Mouse (Mus musculus): ENCODE measurements around the gene Ocel1.
A peak's percentile ranks its signal among the peaks of the same experiment; 100 is the strongest.
"Not testable (repeated sequence)": the region's sequence is repeated elsewhere in the genome, so short reads cannot be mapped to it uniquely, and the experiment has no call there.

The Ocel1 gene

DNA sequence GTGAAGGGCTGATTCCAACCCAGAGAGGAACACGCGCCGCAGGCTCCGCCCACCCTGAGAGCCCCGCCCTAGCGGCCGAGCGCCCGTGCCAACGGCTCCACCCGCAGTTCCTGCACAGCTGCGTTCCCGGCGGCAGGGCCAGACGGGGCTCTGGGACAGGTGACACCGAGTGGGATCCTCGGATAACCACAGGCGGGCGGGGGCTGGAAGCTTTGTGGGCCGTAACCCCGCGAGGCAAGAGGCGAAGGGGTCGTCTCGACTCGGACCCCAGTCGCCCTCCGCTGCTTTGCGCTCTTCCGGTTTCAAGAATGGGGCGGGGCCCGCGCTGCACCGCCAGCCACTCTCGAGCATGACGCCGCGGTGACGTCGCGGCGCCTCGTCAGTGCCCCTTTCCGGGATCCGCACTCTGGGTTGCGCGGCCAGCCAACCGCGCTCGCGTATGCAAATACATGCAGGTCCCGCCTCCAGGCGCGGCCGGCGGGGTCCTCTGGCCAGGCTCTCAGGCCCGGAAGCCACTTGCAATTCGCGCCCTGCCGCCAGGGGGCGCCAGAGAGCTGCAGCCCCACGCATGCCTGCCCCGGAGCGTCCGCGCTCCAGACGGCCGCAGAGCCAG is at the start of gene Ocel1:
Gene Ocel1, plus strand, starts transcription at position 63 of the 613 bp plus-strand sequence.
- DNase-seq (ENCODE audit: low read depth): peak; percentile 99

DNA sequence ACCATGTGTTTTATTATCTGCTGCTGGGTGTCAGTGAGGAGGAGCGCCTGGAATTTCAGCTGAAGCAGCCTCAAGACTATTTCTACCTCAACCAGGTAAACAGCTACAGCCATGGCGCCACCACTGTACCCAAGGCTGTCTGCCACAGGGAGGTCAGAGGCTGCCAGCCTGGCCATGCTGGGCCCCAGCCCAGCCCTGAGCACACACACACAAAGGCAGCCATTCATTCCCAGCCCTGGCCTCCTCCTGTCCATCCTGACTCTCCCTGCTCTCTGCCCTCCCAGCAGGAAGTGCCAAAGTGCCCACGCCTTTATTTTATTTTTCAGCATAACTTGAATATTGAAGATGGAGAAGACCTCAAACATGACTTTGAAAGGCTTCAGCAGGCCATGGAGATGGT is 48.2 kb upstream of the Ocel1 start:
- no peak for DNase-seq (ENCODE audit: low read depth)

DNA sequence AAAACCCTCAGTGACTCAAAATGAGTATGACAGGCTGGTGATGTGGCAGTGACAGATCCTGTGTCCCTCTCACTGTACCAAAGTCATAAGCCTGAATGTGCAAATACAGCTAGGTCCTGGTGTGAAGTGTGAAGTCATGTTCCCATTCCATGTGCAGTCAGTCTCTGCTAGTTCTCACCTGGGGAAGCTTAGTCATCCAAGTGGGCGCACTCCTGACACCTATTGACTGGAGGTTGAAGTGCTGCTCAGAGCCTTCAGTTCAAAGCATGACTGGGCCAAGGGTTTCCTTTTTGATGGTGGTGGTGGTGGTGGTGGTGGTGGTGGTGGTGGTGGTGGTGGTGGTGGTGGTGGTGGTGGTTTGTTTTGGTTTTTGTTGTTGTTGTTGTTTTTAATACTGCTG is 46.2 kb upstream of the Ocel1 start:
- peak; percentile 56 for DNase-seq (ENCODE audit: low read depth)

DNA sequence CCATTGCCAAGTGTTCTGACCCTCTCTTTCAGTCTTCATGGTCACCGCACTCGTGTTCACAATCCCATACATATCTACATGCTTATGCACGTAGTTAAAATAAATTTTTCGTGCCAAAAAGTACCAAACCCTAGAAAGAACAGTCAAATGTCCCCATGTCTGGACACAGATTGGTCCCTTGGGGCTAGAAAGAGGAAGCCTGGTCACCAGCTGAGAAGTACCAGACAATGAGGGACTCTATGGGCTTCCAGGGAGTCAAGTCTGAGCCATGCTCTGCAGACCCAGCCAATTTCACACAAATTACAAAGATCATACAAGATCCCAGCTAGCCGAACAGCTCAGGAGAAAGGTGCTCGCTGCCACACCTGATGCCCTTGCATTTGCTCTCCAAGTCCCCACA is 33.3 kb upstream of the Ocel1 start:
- not testable (repeated sequence) for DNase-seq (ENCODE audit: low read depth)

DNA sequence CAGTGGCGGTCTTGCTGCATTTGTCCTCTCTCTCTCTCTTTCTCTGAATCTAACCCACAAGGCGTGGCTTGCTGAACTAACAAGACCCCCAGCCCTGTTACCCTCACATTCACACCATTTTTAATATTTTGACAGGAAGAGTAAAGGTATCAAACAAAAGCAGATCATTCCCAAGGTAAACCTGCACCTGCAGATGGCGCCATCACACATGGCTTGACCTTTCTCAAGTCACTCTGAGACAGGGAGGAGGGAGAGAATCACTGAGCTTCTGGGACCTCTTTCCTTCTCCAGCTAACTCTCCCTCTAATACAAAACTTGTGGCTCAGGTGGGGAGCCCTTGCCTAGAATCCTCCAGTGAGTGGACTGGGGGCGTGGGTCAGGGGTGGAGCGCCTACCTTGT is 30.5 kb upstream of the Ocel1 start:
- peak; percentile 75 for DNase-seq (ENCODE audit: low read depth)

DNA sequence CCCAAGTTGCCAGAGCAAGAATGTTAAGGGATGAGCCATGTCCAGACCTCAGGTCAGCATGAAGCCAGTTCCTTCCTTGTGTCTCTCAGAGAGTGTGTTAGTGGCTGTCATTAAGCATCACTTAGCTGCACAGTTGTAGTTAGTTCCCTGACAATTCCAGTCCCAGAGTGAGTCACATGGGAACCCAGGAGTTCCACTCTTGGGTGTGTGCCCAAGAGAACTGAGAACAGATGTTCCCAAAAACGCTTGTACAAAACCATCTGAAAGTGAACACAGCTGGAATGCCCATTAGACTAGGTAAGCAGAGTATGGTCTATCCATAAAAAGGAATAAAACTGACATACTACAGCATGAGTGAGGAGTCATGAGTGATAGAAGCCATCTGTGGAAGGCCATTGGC is 24.5 kb upstream of the Ocel1 start:
- DNase-seq (ENCODE audit: low read depth): peak; percentile 65

DNA sequence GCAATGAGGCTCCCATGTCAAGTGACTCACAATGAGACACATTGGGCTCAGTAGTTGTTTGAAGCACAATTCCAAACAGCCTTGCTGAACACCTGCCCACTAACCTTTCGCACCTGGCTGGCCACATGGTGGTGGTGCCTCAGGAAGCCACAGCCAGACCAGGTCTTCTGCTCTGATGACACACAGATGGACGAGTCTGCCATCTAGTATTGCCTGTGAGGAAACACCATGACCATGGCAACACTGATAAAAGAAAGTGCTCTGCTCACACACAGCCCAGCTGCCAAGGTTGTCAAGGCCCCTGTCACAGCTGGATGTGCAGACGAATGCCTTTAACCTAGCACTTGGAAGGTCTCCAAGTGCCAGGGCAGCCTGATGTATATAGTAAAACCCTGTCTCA is 20.0 kb upstream of the Ocel1 start:
- peak; percentile 34 for DNase-seq (ENCODE audit: low read depth)

DNA sequence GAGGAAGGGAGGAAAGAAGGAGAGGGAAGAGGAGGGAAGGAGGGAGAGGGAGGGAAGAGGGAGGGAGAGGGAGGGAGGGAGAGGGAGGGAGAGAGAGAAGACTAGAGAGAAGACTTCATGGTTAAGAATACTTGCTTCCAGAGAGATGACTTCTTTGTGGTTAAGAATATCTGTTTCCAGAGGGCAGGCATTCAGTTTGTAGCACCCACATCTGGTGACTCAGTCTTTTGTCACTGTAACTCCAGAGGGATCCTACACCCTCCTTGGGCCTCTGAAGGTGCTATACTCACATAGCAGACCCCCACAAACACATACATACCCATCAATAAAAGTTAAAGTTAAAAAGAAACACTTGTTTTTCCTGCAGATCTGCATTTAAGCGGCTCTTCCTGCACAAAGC is 19.6 kb upstream of the Ocel1 start:
- no peak for DNase-seq (ENCODE audit: low read depth)

DNA sequence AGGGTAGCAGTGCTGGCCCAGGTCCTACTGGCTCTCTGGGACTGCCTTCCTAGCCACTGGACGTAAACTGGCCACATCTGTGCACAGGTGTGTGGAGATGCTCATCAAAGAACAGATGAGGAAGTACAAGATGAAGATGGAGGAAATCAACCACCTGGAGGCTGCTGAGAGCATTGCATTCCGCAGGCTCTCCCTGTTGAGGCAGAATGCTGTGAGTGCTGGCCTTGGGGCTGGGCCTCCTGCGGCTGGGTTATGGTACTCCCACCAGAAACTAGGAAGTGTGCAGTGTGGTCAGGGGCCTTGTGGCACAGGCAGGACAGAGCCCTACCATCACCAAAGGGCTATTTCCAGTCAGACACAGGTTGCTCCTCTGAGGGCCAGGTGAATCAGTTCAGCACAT is 13.1 kb upstream of the Ocel1 start:
- DNase-seq (ENCODE audit: low read depth): no peak

DNA sequence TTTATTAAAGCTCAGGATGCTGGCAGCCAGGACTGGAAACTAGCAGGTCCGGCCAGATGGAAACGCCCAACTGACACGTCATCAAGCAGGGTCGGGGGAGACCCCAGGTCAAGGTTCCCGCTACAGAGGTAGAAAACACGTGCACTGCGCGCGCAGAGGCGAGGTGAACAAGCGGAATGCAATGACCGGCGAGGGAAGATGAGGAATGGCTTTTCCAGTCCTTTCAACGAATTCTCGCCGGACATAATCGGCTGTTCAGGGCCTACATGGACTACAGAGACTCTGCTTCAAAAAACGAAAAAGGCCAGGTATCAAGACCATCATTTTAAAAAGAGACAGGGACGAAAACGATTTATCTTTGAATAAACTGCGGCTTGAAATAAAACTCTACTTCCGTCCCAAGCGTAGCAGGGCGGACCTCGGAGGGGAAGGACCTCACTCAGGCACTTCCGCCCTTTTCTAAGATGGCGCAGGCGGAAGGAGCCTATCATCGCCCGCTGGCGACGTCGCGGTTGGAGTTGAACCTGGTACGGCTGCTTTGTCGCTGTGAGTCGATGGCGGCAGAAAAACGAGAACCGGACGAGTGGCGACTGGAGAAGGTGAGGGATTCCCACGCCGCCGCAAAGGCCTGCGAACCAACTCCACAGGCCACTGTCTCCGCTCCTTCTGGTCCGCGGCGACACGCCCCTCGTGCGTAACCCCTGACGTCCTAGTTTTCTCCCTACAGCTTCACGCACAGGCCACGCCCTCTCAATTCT is 4.1 kb upstream of the Ocel1 start, which contains the start of gene Use1:
Gene Use1, plus strand, starts transcription at position 78 of the 758 bp plus-strand sequence.
- peak; percentile 96 for DNase-seq (ENCODE audit: low read depth)

DNA sequence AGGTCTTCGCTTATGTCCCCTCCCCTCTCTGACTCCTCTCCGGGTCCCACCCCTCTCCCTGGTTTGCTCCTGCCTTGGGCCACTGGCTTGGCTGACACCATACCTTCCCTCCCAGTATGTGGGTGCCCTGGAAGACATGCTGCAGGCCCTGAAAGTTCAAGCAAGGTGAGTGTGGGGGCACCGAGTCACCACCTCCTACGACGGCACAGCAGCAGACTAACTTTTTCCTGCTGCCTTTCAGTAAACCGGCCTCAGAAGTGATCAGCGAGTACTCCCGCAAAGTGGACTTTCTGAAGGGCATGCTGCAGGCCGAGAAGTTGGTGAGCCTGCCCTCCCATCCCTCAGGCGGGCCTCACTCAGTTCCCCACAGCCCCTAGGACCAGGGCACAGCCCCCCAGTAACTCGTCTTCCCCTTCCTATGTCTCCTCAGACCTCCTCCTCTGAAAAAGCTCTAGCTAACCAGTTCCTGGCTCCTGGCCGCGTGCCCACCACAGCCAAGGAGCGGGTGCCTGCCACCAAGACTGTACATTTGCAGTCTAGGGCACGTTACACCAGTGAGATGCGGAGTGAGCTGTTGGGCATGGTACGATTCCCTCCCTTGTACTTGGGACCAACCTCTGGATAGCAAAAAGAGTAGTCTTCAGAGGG is 3.4 kb upstream of the Ocel1 start:
- no peak for DNase-seq (ENCODE audit: low read depth)

DNA sequence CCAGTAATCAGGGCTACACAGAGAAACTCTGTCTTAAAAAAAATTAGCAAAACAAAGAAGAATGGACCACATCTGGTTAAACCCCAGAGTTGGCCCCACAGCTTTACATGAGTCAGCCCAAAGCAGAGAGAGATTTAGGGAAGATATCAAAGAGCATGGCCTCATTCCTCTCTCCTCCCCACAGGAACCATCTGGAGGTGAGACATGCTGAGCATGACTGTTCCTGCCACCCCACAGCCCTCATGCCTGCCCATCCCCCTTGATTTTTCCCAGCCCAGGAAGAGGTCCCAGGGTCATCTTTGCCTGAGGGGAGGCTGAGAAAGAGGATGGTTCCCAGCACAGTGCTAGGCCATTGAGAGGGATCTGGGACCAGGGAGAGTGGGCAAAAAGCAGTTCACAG is 2.7 kb upstream of the Ocel1 start:
- DNase-seq (ENCODE audit: low read depth): peak; percentile 66

DNA sequence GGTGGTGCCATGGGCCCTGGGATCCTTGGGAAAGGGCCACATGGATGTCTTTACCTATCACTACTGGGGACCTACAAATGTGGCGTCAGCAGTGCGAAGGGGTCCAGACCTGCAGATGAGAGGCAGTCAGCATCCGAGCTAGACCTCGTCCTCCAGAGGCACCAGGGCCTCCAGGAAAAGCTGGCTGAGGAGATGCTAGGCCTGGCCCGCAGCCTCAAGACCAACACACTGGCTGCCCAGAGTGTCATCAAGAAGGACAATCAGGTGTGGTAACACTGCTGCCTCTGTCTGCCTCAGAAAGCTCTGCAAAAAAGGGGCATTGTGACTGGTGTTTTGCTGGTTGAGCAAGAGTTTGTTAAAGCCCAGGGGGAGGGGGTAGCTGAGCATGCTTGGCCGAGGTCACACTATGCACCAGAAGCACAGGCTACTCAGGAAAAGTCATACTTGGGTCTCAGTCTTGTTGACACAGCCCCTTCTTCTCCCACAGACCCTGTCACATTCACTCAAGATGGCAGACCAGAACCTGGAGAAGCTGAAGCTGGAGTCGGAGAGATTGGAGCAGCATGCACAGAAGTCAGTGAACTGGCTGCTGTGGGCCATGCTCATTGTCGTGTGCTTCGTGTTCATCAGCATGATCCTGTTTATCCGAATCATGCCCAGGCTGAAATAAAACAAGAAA is 1.9 kb upstream of the Ocel1 start:
- DNase-seq (ENCODE audit: low read depth): no peak

DNA sequence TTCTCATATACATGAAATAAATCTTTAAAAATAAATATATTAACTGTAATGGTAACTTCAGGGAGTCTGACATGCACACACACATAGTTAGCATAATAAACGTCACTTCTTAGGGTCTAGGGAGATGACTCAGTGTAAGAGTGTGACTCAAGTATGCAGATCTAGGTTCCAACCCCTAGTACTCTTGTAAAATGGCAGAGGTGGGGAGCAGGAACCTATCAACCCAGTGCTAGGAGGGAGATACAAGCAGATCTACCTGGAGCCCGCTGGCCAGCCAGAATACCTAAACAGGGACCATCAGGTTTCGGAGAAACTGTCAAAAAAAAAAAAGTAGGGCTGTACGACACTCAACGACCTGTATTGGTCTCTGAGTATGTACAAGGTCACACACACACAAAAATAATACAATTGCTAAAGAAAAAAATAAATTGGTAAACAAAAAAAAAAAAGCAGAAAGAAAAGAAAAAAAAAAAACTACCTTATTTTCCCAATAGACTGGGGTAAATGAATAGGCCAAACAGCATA is 325 bp upstream of the Ocel1 start:
- DNase-seq (ENCODE audit: low read depth): peak; percentile 44

DNA sequence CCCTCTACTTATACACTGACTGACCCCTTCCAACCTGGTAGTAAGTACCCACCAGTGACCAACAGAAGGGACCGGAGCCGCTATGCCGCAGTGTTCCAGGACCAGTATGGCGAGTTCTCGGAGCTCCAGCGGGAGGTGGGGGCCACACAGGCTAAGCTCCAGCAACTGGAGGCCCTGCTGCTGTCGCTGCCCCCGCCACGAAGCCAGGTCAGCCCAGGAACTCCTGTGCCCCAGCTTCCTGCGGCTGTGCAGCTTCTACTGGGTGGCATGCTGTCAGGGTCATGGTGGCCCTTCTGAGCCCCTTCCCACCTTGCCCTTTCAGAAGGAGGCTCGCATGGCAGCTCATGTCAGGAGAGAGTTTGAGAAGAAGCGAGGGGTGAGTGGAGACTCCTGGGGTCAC is 1.3 kb downstream of the Ocel1 start:
- DNase-seq (ENCODE audit: low read depth): no peak

DNA sequence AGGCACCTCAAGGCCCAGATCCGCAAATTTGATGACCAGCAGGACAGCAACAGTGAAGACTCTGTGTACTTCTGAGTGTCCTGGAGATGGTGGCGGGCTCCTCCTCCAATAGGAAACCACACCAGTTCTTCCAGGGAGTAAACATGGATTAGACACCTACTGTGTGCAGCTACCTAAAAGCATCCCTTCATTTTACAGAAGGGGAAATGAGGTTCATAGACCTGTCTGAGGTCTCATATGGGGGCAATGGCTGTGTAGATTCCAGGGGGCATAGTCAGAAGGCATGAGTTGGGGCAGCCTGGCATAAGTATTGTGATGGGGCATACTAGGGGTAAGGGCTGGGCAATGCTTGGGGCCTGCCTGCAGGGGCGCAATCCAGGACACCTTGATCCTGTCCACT is 1.9 kb downstream of the Ocel1 start:
- no peak for DNase-seq (ENCODE audit: low read depth)

DNA sequence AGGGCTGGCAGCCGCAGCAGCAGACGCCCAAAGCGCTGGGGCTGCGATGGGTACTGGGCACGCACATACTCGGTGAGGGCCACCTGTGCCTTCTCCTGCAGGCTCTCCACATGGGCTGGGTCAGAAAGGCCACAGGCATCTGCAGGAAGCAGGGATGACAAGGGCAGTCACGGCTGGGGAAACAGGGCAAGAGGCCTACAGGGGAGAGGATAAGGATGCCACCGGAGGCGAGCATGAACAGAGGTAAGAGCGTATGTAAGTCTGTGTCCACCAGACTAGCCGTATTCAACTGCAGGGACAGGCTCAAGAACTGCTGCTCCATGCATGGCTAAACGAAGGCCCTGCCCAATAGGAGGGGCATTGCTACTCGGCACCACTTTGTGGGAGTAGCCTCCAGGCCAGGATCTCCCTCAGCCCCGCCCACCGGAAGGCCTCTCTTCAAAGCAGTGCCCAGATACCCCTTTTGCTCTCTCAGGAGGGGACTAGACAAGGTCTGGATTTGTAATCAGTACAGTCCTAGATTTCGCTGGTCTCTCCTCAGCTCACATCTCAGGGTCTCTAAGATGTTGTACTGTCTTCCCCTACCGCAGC is 3.6 kb downstream of the Ocel1 start:
- DNase-seq (ENCODE audit: low read depth): no peak

DNA sequence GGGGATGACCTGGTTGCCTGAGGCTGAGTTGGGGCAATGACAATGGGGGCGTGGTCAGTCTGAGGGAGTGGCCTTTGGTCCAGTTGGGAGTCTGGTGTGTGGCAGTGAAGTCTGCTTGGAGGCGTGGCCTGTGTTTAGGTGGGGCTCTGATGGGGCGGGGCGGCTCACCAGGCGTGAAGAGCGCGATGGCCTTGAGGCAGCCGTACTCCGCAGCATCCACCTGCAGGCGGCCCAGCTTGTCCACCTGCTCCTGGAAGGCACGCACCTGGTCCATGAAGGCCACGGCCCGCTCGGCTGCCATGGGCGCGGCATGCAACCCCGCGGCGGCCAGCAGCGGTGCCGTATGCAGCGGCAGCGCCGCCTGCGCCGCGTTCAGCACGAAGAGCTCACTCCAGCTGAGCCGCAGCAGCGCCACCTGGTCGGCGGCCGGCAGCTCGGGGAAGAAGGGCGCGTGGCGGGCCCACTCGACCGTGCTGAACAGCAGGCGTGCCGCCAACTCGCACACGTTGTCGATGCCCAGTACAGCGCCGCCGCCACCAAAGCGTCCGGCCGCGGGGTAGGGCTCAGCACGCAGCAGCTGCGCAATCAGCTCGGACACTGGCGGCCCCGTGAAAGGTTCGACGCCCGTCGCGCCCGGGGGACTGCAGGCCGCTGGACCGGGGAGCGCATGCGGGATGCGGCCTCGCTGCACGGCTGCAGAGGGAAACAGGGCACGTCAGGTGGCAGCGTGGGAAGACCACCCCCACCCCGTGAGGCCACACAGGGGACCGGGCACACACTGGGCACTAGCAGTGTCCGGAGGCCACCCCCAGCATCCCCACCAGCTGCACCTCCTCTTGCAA is 4.7 kb downstream of the Ocel1 start:
- DNase-seq (ENCODE audit: low read depth): no peak

DNA sequence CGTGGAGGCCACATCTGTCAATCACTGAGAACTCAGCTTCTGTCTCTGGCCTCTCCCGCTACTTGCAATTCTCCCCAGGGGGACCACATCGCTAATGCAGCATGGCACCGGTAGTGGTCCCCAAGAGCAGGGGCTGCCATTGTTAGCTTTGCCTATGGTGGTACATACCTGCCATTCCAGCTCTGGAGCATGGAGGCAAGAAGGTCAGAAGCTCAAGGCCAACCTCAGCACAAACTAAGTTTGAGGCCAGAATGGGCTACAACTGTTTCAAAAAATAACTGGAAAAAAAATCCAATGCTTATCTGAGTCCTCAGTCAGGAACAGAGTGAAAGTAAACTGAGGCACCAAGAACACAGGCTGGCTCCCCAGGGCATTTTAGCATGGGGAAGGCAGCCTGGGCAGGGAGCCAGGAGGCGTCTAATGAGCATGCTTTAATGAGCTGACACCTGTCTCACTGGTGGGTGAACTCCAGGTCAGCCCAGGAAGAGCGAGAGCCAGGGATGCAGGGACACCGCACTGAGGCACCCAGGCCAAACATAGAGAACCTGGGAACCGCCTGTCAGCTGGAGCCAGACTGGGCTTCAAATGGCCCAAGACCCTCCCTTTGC is 5.4 kb downstream of the Ocel1 start:
- DNase-seq (ENCODE audit: low read depth): no peak

DNA sequence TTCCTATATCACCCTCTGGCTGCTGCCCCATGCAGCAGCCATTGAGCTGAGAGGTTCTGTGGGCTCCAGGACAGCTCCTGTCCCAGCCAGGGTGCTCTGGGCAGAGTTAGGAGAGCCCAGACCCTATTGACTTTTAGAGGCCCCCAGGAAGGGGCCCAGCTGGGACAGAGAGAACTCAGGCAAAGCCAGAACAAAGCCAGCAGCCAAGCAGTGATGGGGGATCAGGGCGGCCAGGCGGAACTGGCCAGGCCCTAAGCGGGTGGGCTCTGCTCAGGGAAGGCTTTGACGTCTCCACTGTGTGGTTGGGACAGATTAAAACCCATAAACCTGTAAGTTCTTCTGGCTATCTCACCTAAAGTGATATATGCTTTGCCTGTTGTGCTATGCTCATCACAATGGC is 7.9 kb downstream of the Ocel1 start:
- DNase-seq (ENCODE audit: low read depth): no peak

Measured in NIH3T3 (cell line).